Mouse (Mus musculus) liver (tissue): ENCODE data around the gene Olfr812.
"Not testable (repeated sequence)": the region's sequence is repeated elsewhere in the genome, so short reads cannot be mapped to it uniquely, and the experiment has no call there.

ENCODE experiments used
- DNase-seq: peaks from one replicate; pipeline ENCODE4 v3.0.0-alpha.2; 2020; ENCODE audit warnings: mixed read lengths

Olfr812 gene

GRCm38 (mm10) chr10:129845994-129846393 lies at the start of gene Olfr812:
Gene Olfr812, minus strand, starts transcription at chr10:129846094.
- no peak for DNase-seq

GRCm38 (mm10) chr10:129885934-129886333 lies 40.0 kb upstream of the Olfr812 start:
- no peak for DNase-seq

- DNase-seq, result not testable (repeated sequence)
These were observed 39.6 kb upstream of the Olfr812 start for GRCm38 (mm10) chr10:129885496-129885895.

- DNase-seq, result not testable (repeated sequence)
These were observed 33.9 kb upstream of the Olfr812 start, which contains the start of gene Olfr814 for GRCm38 (mm10) chr10:129879751-129880150. Gene Olfr814, minus strand, starts transcription at chr10:129879851.

- DNase-seq, result no peak
These were observed 9.2 kb upstream of the Olfr812 start, which contains the start of gene Olfr813 for GRCm38 (mm10) chr10:129855067-129855466. Gene Olfr813, plus strand, starts transcription at chr10:129855367.

- DNase-seq, result no peak
These were observed 1.4 kb upstream of the Olfr812 start for GRCm38 (mm10) chr10:129847343-129847742.

GRCm38 (mm10) chr10:129804296-129804695 lies 41.6 kb downstream of the Olfr812 start, which contains the start of gene Olfr811:
Gene Olfr811, minus strand, starts transcription at chr10:129804396.
- DNase-seq, result no peak

GRCm38 (mm10) chr10:129794817-129795216 lies 51.1 kb downstream of the Olfr812 start, which contains the start of gene Olfr810:
Gene Olfr810, minus strand, starts transcription at chr10:129794917.
- DNase-seq, result no peak
